Mouse (Mus musculus) heart, adult 11 months (tissue): ENCODE measurements around the gene Aspscr1.
A peak's percentile ranks its signal among the peaks of the same experiment; 100 is the strongest.
"Not testable (repeated sequence)": the region's sequence is repeated elsewhere in the genome, so short reads cannot be mapped to it uniquely, and the experiment has no call there.

Experiments used
- DNase-seq: peaks from one replicate; pipeline ENCODE4 v3.0.0; 2022

Gene Aspscr1

GRCm38 (mm10) chr11:120642939-120643600 lies 29.7 kb upstream of the Aspscr1 start:
- DNase-seq: no peak

GRCm38 (mm10) chr11:120643601-120643987 lies 29.2 kb upstream of the Aspscr1 start, which contains the start of gene Pycr1:
Gene Pycr1 (minus strand): TSS chr11:120643769.
- DNase-seq: peak; percentile 100

DNA sequence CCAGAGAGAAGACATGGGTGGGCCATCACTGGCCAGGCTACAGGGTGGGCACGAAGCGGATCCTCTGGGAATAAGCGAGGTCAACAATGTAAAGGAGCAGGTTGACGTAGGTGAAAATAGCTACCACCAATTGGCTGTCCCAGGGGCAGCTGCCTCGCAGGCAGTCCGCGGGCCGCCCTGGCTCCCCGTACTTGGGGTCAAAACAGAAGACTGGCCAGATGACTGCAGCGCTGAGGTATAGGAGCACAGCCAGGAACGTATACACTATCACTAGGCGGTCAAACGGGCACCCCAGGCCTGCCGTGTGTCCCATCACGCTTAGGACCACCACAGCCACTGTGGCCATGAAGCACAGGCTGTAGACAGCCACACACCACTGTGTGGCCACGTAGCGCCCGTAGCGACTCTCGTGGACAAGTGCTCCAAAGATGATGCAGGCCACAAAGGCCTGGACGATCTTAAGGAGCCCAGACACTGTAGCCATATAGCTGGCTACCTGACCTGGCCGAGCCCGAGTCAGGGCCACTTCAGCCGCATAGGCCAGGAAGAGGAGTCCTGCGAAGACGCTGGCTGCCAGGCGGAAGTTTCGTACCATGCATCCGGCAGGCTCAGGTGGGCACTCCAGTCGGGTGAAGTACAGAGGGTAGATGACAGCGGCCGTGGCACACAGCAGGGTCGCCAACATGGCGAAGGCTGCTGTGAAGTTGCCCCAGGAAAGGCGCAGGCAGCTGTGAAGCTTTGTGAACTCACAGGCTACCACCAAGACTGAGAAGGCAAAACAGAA lies 25.5 kb upstream of the Aspscr1 start:
- peak; percentile 91 for DNase-seq

GRCm38 (mm10) chr11:120648001-120648476 lies 24.7 kb upstream of the Aspscr1 start, which contains the start of gene Myadml2:
Gene Myadml2 (minus strand): TSS chr11:120648158.
- DNase-seq: peak; percentile 95

GRCm38 (mm10) chr11:120651872-120652271 lies 20.9 kb upstream of the Aspscr1 start:
- DNase-seq: no peak

- no peak for DNase-seq
These were observed 18.0 kb upstream of the Aspscr1 start for GRCm38 (mm10) chr11:120654741-120655140.

DNA sequence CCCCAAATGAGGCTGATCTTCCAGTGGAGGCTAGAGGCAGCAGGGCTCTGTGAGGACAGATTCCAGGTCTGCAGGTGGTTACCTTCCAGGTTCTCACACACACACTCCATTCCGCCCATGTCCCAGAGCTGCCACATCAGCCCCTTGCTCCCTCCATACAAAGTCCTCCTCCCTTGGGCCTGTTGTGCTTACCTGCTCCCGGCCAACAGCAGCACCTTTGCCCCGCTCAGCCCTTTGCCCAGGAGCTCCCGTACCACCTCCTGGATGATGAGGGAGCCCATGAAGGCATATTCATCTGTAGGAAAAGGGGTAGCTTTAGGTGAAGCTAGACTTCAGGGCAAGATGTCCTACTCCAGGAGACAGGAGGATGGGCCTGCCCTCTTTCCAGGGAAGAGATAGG lies 15.5 kb upstream of the Aspscr1 start:
- no peak for DNase-seq

GRCm38 (mm10) chr11:120658876-120659410 lies 13.8 kb upstream of the Aspscr1 start:
- DNase-seq: peak; percentile 95

DNA sequence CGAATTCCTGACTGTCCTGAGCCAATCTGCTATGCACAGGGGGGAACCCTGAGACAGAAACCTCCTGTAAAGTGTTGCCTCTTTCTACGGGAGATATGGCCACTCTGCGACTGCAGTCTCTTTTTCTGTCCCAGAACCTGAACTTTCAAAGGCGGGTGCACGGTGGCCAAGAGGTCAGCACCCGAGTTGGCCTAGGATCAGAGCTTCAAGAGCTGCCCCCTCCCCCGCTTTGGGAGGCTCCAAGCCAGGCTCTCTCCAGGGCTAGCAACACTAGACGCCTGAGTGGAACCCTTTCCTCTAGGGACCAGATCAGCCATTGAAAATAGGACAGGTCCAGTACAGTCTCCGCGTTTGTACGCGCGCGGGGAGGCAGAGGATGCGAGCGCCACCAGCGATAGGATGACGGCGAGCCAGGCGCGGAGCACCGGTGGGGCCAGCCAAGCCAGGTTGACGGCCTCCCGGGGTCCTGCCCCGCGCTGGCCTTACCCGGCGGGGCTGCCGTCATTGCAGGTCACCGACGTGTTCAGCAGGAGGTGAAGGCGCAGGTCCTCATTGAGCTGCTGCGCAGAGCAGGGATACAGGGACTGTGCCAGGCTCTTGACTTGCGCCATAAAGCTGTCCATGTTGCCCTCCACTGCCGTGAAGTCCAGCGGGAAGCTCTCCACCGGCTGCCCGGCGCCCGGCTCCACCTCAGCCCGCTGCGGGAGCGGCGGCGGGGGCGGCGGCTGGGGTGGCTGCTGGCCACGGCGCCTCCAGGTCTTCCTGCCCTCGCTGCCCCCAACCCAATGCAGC lies 13.1 kb upstream of the Aspscr1 start:
- no peak for DNase-seq

DNA sequence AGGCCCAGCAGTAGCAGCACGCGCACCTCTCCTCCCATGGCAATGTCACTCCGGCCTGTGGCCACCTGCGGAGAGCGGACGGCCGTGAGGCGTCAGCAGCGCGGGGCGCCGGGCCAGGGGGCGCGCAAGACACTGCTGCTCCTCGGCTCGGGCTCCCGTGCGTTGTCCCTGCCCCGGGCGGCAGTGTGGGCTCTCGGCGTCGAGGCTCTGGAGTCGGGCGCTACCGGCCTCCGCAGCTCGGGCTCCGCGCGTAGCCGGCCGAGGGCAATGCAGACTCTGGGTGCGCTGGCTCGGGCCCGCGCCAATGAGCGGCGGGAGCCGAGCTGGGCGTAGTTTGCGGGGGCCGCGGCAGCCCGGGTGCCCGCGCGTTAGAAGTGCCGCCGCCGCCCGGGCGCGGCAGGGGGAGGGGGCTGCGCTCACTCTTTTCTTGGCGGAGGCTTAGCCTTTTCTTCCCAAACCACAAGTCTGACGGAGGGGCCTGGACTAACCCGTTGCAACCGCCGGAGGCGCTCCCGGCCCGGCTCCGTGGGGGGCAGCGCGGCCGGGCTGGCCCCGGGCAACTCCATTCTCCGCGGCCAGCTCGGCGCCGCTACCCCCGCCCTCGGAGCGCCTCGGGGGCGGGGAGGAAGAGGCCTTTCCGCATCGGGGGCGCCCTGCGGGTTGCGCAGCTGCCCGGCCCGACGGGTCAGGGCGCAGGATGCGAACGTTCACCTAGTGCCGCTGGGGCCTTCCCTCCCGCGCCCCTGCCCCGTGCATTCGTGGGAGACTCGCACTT lies 12.3 kb upstream of the Aspscr1 start:
- DNase-seq: no peak

GRCm38 (mm10) chr11:120661076-120661460 lies 11.7 kb upstream of the Aspscr1 start, which contains the start of gene Notum:
Gene Notum (minus strand): TSS chr11:120661175.
- no peak for DNase-seq

GRCm38 (mm10) chr11:120662759-120663158 lies 10.0 kb upstream of the Aspscr1 start:
- no peak for DNase-seq

GRCm38 (mm10) chr11:120663714-120664113 lies 9.1 kb upstream of the Aspscr1 start:
- no peak for DNase-seq

DNA sequence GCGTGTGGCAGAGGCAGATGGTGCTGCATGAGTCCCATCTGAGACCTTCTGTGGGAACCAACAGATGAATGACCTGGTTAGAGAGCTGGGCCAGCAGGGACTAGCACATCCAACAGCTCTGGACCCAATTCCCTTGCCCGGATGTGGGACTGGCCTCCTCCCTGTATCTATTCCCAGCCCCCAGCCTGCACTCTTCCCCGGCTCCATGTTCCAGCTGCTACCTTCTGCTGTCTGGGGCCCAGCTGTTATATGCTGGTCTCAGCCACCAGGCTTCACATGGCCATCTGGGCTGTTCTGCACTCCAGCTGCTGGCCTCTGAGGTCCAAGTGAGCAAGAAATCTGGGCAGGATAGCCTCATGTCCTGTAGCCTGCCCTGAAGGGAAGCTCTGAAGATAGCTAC lies 7.4 kb upstream of the Aspscr1 start:
- peak; percentile 99 for DNase-seq

GRCm38 (mm10) chr11:120666617-120667016 lies 6.2 kb upstream of the Aspscr1 start:
- peak; percentile 95 for DNase-seq

DNA sequence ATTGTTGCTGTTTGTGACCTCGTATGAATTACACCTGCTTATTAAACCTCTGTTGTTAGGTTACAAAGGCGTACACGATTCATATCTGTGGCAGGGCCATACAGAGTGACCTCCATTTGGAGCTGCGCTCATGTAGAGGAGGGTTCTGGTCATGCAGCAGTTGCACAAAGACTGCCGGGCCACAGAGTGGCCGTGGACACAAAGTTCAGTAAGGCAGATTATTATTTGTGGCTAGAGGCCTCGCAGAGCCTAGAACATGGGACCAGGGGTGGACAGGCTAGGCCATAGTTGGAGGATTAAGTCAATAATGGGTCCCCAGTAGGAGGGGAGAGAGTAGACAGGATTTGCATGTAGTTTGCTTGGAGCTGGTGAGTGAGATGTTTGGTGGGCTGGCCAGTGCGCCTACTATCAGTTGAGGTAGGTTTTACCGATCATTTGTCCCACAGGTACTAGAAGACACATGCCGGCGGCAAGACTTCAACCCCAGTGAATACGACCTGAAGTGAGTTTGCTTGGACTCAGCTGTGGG lies 885 bp downstream of the Aspscr1 start:
- DNase-seq: no peak

GRCm38 (mm10) chr11:120675875-120676274 lies 3.1 kb downstream of the Aspscr1 start:
- DNase-seq: not testable (repeated sequence)

GRCm38 (mm10) chr11:120676951-120677350 lies 4.2 kb downstream of the Aspscr1 start:
- no peak for DNase-seq

- DNase-seq: no peak
These were observed 7.1 kb downstream of the Aspscr1 start for GRCm38 (mm10) chr11:120679909-120680308.

- no peak for DNase-seq
These were observed 9.9 kb downstream of the Aspscr1 start for GRCm38 (mm10) chr11:120682683-120683082.

GRCm38 (mm10) chr11:120683536-120683935 lies 10.8 kb downstream of the Aspscr1 start:
- DNase-seq: no peak

- no peak for DNase-seq
These were observed 11.3 kb downstream of the Aspscr1 start for GRCm38 (mm10) chr11:120684086-120684485.
